Mouse (Mus musculus) MEL (cell line): ENCODE data around the gene Ankmy1. TPM values are rescaled to one million over a fixed set of nuclear protein-coding genes. Genes with fewer than 3 reads are reported as not detected.

Experiments
- DNase-seq: peaks from one replicate; pipeline ENCODE4 v3.0.0; 2011; ENCODE audit warnings: low read depth, low spot score
- H3K27ac ChIP-seq: 2 replicates; pipeline ENCODE4 v1.5.1; 2012; ENCODE audit warnings: low read depth, mild to moderate bottlenecking, control low read depth, low read length, moderate library complexity; ENCODE audit not compliant: control insufficient read depth
- H3K27me3 ChIP-seq, 2 experiments: fragments of 150-350 bp in 1 of 2; sonication (generic) in 1 of 2; 2 replicates each; pipeline ENCODE4 v1.6.1; 2012; ENCODE audit warnings: low read length in 2 of 2, mild to moderate bottlenecking in 2 of 2, improper control_type of control experiment in 1 of 2, moderate library complexity in 1 of 2; ENCODE audit not compliant: insufficient read depth in 2 of 2, control insufficient read depth in 1 of 2
- H3K36me3 ChIP-seq, 2 experiments: 2 replicates each; pipeline ENCODE4 v1.6.1; 2012 to 2014; ENCODE audit warnings: low read length in 2 of 2, improper control_type of control experiment in 1 of 2, inconsistent platforms in 1 of 2, mild to moderate bottlenecking in 1 of 2; ENCODE audit not compliant: insufficient read depth in 2 of 2, control insufficient read depth in 1 of 2
- H3K4me1 ChIP-seq, 2 experiments: fragments of 150-350 bp in 1 of 2; sonication (generic) in 1 of 2; 2 replicates each; pipeline ENCODE4 v1.6.1; 2012; ENCODE audit warnings: low read length in 2 of 2, improper control_type of control experiment in 1 of 2, mild to moderate bottlenecking in 1 of 2; ENCODE audit not compliant: insufficient read depth in 2 of 2, control insufficient read depth in 1 of 2
- H3K4me3 ChIP-seq, 2 experiments: fragments of 150-350 bp in 1 of 2; sonication (generic) in 1 of 2; 2 replicates each; pipeline ENCODE4 v1.5.1; 2012; ENCODE audit warnings: low read depth in 2 of 2, low read length in 2 of 2, mild to moderate bottlenecking in 2 of 2, moderate library complexity in 2 of 2, control low read depth in 1 of 2, improper control_type of control experiment in 1 of 2; ENCODE audit not compliant: control insufficient read depth in 1 of 2, insufficient read depth in 1 of 2
- H3K79me2 ChIP-seq: 2 replicates; pipeline ENCODE4 v1.6.1; 2012; ENCODE audit warnings: mild to moderate bottlenecking, low read length, moderate library complexity; ENCODE audit not compliant: control insufficient read depth, poor library complexity, insufficient read depth
- H3K9ac ChIP-seq: 2 replicates; pipeline ENCODE4 v1.6.1; 2012; ENCODE audit warnings: low read depth, mild to moderate bottlenecking, control low read depth, low read length, moderate library complexity; ENCODE audit not compliant: control insufficient read depth, poor library complexity, severe bottlenecking
- H3K9me3 ChIP-seq: fragments of 150-350 bp; sonication (generic); replicated peaks from 2 replicates; pipeline ENCODE4 v1.6.1; 2012; ENCODE audit warnings: mild to moderate bottlenecking, low read length, improper control_type of control experiment, moderate library complexity; ENCODE audit not compliant: insufficient read depth
- BHLHE40 ChIP-seq: IDR thresholded peaks from 2 replicates; pipeline ENCODE4 v1.6.1; 2012; ENCODE audit warnings: low read depth, mild to moderate bottlenecking, inconsistent platforms, low read length, improper control_type of control experiment, borderline replicate concordance
- CHD2 ChIP-seq: IDR thresholded peaks from 2 replicates; pipeline ENCODE4 v1.6.1; 2011; ENCODE audit warnings: low read length, improper control_type of control experiment
- E2F4 ChIP-seq: IDR thresholded peaks from 2 replicates; pipeline ENCODE4 v1.6.1; 2011; ENCODE audit warnings: low read depth, low read length, improper control_type of control experiment, borderline replicate concordance
- ELF1 ChIP-seq: IDR thresholded peaks from 2 replicates; pipeline ENCODE4 v1.6.1; 2014; ENCODE audit warnings: low read depth, mild to moderate bottlenecking, inconsistent platforms, low read length, improper control_type of control experiment, moderate library complexity
- EP300 ChIP-seq, 2 experiments: IDR thresholded peaks; 2 replicates each; pipeline ENCODE4 v1.6.1; 2011; ENCODE audit warnings: improper control_type of control experiment in 2 of 2, low read length in 2 of 2, low read depth in 1 of 2, mild to moderate bottlenecking in 1 of 2
- GATA1 ChIP-seq: IDR thresholded peaks from 2 replicates; pipeline ENCODE4 v1.6.1; 2011; ENCODE audit warnings: low read depth, low read length, improper control_type of control experiment
- HCFC1 ChIP-seq: IDR thresholded peaks from 2 replicates; pipeline ENCODE4 v1.6.1; 2012; ENCODE audit warnings: low read depth, mild to moderate bottlenecking, inconsistent platforms, low read length, improper control_type of control experiment, moderate library complexity
- JUND ChIP-seq: IDR thresholded peaks from 2 replicates; pipeline ENCODE4 v1.6.1; 2011; ENCODE audit warnings: low read depth, mild to moderate bottlenecking, improper control_type of control experiment, low read length
- KAT2A ChIP-seq: conservative IDR thresholded peaks from 2 replicates; pipeline ENCODE4 v1.6.1; 2012; ENCODE audit warnings: low read depth, low read length, improper control_type of control experiment, inconsistent platforms
- MAFK ChIP-seq: IDR thresholded peaks from 2 replicates; pipeline ENCODE4 v1.6.1; 2011; ENCODE audit warnings: low read depth, mild to moderate bottlenecking, low read length, improper control_type of control experiment, borderline replicate concordance
- MAZ ChIP-seq: IDR thresholded peaks from 2 replicates; pipeline ENCODE4 v1.6.1; 2012; ENCODE audit warnings: low read depth, mild to moderate bottlenecking, inconsistent platforms, low read length, improper control_type of control experiment
- MEF2A ChIP-seq: IDR thresholded peaks from 2 replicates; pipeline ENCODE4 v1.6.1; 2014; ENCODE audit warnings: low read depth, mild to moderate bottlenecking, inconsistent platforms, low read length, improper control_type of control experiment; ENCODE audit not compliant: poor library complexity, insufficient replicate concordance, severe bottlenecking; ENCODE audit errors: extremely low read depth
- MYC ChIP-seq: IDR thresholded peaks from 2 replicates; pipeline ENCODE4 v1.6.1; 2011; ENCODE audit warnings: low read depth, mild to moderate bottlenecking, low read length, improper control_type of control experiment, moderate library complexity
- POLR2A ChIP-seq, 2 experiments: IDR thresholded peaks; 2 replicates each; pipeline ENCODE4 v1.6.1; 2011 to 2012; ENCODE audit warnings: low read length in 2 of 2, mild to moderate bottlenecking in 2 of 2, control low read depth in 1 of 2, improper control_type of control experiment in 1 of 2, low read depth in 1 of 2, moderate library complexity in 1 of 2; ENCODE audit not compliant: control insufficient read depth in 1 of 2, insufficient read depth in 1 of 2, poor library complexity in 1 of 2
- POLR2AphosphoS2 ChIP-seq: IDR thresholded peaks from 2 replicates; pipeline ENCODE4 v1.6.1; 2011; ENCODE audit warnings: low read length, improper control_type of control experiment
- POLR2AphosphoS5 ChIP-seq: IDR thresholded peaks from 2 replicates; pipeline ENCODE4 v1.6.1; 2012; ENCODE audit warnings: low read depth, borderline replicate concordance, mild to moderate bottlenecking, inconsistent platforms, low read length, moderate library complexity, mixed read lengths
- RAD21 ChIP-seq: IDR thresholded peaks from 2 replicates; pipeline ENCODE4 v1.6.1; 2011; ENCODE audit warnings: mild to moderate bottlenecking, low read depth, low read length, improper control_type of control experiment
- RCOR1 ChIP-seq: IDR thresholded peaks from 2 replicates; pipeline ENCODE4 v1.6.1; 2012; ENCODE audit warnings: low read depth, mild to moderate bottlenecking, inconsistent platforms, low read length, improper control_type of control experiment
- SIN3A ChIP-seq: IDR thresholded peaks from 2 replicates; pipeline ENCODE4 v1.6.1; 2012; ENCODE audit warnings: low read length, improper control_type of control experiment, inconsistent platforms
- SMC3 ChIP-seq: IDR thresholded peaks from 2 replicates; pipeline ENCODE4 v1.6.1; 2011; ENCODE audit warnings: low read depth, low read length, improper control_type of control experiment
- TAL1 ChIP-seq: IDR thresholded peaks from 2 replicates; pipeline ENCODE4 v1.6.1; 2012; ENCODE audit warnings: mild to moderate bottlenecking, inconsistent platforms, low read length, moderate library complexity, mixed read lengths
- TBP ChIP-seq: IDR thresholded peaks from 2 replicates; pipeline ENCODE4 v1.8.0; 2011; ENCODE audit warnings: low read depth, low read length, improper control_type of control experiment
- USF1 ChIP-seq: IDR thresholded peaks from 2 replicates; pipeline ENCODE4 v1.6.1; 2014; ENCODE audit warnings: low read depth, mild to moderate bottlenecking, inconsistent platforms, low read length, improper control_type of control experiment, moderate library complexity
- ZKSCAN1 ChIP-seq: IDR thresholded peaks from 2 replicates; pipeline ENCODE4 v1.6.1; 2012; ENCODE audit warnings: low read depth, mild to moderate bottlenecking, inconsistent platforms, low read length, improper control_type of control experiment, moderate library complexity
- ZNF384 ChIP-seq: IDR thresholded peaks from 2 replicates; pipeline ENCODE4 v1.6.1; 2012; ENCODE audit warnings: low read depth, mild to moderate bottlenecking, inconsistent platforms, low read length, improper control_type of control experiment
- polyA plus RNA-seq, 2 experiments: library from polyadenylated mRNA; stranded (reverse) in 1 of 2; unstranded in 1 of 2; fragments of >175 nt in 1 of 2; fragments of >200 nt in 1 of 2; gene quantifications; 2 replicates each; pipeline versions ENCODE4 v1.2.1 to v1.2.4; 2012; ENCODE audit warnings: low replicate concordance in 2 of 2, low read depth in 1 of 2; ENCODE audit not compliant: insufficient read length in 2 of 2, insufficient read depth in 1 of 2, missing spikeins in 1 of 2
- total RNA-seq: library from RNA; depleted of rRNA; stranded (reverse); fragments of 300-350 nt; gene quantifications from 2 replicates; pipeline ENCODE4 v1.2.3, GENCODE M21; 2012

The Ankmy1 gene
- total and polyA plus RNA-seq, 3 experiments, result 0.08 TPM; not detected in 2

DNA sequence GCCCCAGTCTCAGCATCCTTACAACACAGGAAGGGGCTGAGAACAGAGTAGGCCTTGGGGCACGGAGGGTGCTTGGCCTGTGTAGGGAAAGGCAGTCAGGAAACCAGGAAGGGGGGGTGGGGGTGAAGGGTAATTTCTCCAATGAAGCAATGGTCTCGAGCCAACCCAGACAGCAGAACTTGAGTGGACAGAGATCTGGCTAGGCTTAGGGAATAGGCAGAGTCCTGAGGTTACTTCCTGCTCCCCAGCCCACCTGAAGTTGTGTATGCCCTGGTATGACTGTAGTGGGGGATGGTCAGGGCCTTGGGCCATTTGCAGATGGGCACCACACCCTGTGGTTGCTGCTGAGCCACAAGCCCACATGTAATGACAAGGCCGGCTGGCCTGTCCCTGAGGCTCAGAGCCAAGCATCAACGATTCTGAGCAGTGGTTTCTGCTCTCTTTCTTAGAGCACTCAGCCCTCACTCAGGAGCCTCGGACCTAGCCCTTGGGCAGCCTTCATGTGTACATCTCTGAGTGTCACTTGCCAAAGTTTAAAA is 86.9 kb downstream of the Ankmy1 start:
- DNase-seq, result no peak
- Histone ChIP-seq H3K4me3 (no peak overlapping the region), H3K27ac (no peak overlapping the region), H3K9ac (no peak overlapping the region), H3K36me3 (no peaks in the 10 kb centered on the region), H3K4me1 (no peaks in the 10 kb centered on the region), H3K9me3 (no peaks in the 10 kb centered on the region), H3K27me3 (no peaks in the 10 kb centered on the region), H3K79me2 (no peaks in the 10 kb centered on the region)
- TF ChIP-seq POLR2A (IDR thresholded peaks at IDR 0.05; ENCODE audit: control insufficient read depth in 1 of 2, insufficient read depth in 1 of 2, low read depth in 1 of 2, low read length in 2 of 2, poor library complexity in 1 of 2) (no peak), MAFK (no peak), CHD2 (no peak), BHLHE40 (no peak), EP300 (IDR thresholded peaks at IDR 0.05; ENCODE audit: low read depth in 1 of 2, low read length in 2 of 2) (no peak), POLR2AphosphoS2 (no peak), GATA1 (no peak), MEF2A (no peak), SIN3A (no peak), JUND (no peak), KAT2A (no peak), HCFC1 (no peak), POLR2AphosphoS5 (no peak), MAZ (no peak), RCOR1 (no peak), ZKSCAN1 (no peak), SMC3 (no peak), USF1 (no peak)

GRCm38 (mm10) chr1:92815100-92815499 is 87.6 kb downstream of the Ankmy1 start:
- Histone ChIP-seq H3K9me3 (no peaks in the 10 kb centered on the region), H3K36me3 (no peaks in the 10 kb centered on the region), H3K27ac (no peak overlapping the region), H3K4me3 (no peak overlapping the region), H3K9ac (no peak overlapping the region), H3K4me1 (no peaks in the 10 kb centered on the region), H3K79me2 (no peaks in the 10 kb centered on the region), H3K27me3 (no peaks in the 10 kb centered on the region)
- DNase-seq, result no peak
- TF ChIP-seq ZNF384 (no peak), MYC (no peak), EP300 (IDR thresholded peaks at IDR 0.05; ENCODE audit: low read depth in 1 of 2, low read length in 2 of 2) (no peak), MEF2A (no peak), TBP (no peak), ELF1 (no peak), E2F4 (no peak), RAD21 (no peak), TAL1 (no peak), GATA1 (no peak), POLR2A (IDR thresholded peaks at IDR 0.05; ENCODE audit: control insufficient read depth in 1 of 2, insufficient read depth in 1 of 2, low read depth in 1 of 2, low read length in 2 of 2, poor library complexity in 1 of 2) (no peak), CHD2 (no peak), POLR2AphosphoS2 (no peak), MAFK (no peak), SIN3A (no peak), BHLHE40 (no peak)
